Mouse (Mus musculus): Measurements from ENCODE around the gene Sdk2.

The Sdk2 gene

DNA sequence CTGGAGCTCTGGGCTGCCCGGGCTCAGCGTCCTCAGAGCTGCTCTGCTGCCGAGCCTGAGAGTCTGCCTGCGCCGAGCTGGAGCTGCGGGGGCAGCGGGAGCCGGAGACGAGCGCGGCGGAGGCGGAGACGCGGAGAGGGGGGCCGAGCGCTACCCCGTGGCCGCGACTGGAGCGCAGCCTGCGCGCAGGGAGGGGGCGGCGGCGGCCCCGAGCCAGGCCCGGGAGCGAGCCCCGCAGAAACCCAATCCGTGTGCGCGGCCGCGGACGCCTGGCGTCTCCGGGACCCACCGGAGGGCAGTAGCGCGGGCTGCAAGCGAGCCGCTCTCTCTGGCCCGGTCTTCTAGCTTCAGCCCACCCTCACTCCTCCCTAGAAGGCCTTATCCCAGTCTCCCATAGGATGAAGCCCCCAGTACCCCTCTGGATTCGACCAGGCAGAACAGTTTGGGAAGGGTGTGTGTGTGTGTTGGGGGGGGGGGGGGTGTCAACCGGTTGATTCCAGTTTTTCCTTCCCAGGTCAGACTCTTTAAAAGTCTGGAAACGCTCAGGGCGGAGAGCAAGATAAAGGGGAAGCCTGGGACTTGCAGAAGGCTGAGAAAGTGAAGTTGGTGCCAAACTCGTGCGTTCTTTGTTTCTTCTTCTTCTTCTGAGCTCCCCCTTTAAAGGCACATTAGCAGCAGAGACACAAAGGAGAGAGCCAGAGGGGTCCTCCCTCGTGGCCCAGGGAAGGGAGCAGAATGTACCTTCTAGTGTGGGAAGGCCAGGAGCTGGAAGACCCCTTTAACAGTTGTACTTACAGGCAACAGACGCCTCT lies at the start of gene Sdk2:
Gene Sdk2, minus strand, starts transcription at position 96 of the 812 bp plus-strand sequence.
- DNase-seq (ENCODE audit: low spot score in 2 of 2), result peak in 1 of 2 experiments; percentile 30

DNA sequence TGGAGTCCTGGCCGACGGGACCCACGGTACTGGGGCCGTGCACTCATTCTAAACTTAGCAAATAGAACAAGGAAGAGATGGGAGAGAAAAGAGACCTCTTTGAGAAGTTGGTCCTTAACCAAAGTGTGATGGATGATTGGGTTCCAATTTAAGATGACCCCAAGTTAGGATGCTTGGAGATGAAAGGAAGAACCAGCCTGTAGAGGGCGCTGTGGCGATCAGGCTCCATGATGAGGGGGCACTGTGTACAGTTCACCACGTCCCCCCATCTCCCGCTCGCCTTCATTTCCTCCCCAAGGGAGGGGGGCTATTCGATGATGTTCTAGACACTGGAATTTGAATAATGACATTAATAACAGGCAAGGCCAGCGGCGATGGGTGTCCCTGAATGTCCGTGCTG lies 48.2 kb upstream of the Sdk2 start:
- DNase-seq (ENCODE audit: low spot score in 2 of 2), result no peak

DNA sequence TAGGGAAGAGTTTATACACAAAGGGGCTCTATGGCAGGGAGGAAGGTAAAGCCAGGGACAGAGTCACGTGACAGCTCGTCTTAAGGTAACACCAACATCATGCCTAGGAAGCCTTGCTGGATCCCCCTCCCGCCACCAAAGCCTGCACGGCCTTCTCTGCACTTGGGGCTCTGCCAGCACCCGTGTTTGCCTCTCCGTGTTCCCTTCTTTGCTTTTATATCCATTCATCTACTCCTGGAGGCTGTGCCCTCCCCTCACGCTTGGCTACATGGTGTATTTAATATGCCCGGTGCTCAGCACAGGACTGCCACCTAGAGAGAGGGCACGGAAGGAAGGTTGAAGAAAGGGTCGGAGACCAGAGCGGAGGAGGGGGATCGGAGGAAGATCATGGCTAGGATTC lies 47.8 kb upstream of the Sdk2 start:
- no peak for DNase-seq (ENCODE audit: low spot score in 2 of 2)

DNA sequence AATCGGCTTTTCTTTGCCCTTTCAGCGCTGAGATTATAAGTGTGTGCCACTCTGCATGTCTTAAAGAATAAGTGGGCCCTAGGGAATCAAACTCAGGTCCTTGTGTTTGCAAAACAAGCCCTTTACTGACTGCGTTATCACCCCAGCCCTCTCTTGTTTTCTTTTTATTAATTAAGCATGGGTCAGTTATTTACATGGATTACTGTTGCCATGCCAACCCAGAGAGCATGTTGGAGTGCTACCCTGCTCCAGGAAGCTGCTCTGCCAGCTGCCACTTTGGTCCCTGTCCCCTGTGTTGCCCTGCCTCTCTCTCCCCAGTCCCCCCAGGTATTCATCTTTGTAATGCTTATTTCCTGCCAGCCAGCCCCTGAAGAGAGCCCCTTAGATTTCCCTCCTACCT lies 44.0 kb upstream of the Sdk2 start:
- DNase-seq (ENCODE audit: low spot score in 2 of 2), result no peak

DNA sequence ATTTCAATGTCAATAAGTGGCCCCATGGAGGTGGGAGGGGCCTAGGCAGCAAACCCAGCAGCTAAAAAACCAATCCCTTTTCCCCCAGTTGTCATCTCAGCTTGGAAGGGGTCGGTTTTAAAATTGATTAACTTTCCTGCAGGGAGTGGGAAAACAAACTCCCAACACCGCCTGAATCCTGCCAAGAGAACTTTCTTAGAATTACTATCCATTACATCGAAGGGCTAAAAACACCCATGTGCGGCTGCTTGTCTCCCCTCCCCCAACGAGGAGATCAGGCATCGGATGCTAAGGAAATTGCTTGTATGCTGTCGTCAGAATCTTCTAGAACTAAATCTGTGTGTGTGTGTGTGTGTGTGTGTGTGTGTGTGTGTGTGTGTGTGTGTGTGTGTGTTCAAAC lies 26.8 kb upstream of the Sdk2 start:
- DNase-seq (ENCODE audit: low spot score in 2 of 2), result no peak

DNA sequence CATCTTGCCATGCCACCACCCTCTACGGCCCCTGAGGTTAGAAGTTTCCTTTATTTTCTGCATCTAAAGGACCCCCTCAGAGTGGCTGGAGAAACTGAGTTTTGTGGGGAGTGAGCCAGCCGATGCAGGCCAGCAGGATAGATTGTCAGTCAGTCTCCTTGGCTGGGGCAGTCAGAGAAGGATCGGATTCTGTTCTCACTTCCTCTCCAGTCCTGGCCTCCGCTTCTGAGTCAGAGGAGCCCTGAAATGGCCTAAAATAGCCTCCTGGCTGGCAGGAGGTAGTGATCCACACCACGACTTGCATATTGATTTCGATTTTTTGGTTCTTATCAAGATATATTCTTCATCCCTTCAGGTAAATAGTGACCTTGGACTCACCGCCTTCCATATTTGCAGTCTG lies 26.3 kb upstream of the Sdk2 start:
- DNase-seq (ENCODE audit: low spot score in 2 of 2), result no peak

DNA sequence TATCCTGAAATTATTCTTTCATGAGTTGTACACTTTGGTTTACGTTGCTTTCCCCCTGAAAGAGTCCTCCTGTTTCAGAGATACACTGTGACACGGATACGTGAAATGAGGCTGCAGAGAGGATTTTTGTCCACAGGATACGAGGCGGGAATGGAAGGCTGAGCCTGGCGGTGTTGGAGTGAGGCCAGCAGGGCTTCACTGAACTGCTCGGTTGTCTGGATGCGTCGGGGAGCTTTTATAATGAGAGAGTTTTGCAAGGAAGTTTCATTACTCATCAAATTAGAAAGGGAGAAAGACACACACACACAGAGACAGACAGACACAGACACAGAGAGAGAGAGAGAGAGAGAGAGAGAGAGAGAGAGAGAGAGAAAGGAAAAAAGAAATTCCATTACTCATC lies 13.8 kb upstream of the Sdk2 start:
- no peak for DNase-seq (ENCODE audit: low spot score in 2 of 2)

DNA sequence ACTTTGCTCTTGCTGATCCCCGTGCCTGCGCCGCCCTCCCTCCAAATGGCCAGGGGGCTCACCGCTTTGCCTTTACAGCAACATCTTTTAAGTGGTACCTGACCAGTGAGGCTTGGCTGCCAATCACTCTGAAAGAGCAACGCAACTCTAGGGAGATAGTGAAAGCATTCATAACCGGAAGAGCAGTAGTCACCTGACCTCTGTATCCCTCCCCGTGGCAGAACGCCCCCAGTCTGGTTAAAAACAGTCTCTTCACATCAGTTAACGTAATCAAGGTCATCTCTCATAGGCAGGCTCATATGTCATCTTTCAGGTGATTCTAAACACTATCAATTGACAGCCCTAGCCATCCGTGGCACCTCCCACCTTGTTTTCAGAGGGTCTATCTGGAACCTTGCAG lies 5.8 kb upstream of the Sdk2 start:
- no peak for DNase-seq (ENCODE audit: low spot score in 2 of 2)

DNA sequence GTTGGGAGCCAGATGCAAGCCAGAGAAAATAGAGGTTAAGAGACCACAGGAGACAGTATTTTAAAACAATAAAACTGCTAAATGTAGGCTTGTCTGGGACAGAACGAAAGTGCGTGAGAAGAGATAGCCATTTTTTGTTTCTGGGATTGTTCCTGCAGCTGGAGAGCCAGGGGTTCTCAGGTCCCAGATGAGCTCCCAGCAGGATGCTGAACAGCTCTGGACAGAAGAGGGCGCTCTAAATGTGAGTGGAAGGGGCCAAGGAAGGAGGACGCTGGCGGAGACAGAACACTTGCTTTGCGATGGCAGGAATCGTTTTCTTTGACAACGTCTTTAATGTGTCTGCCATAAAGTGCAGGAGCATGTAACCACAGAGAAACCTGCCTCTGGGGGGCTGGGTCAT lies 5.2 kb upstream of the Sdk2 start:
- DNase-seq (ENCODE audit: low spot score in 2 of 2), result no peak

DNA sequence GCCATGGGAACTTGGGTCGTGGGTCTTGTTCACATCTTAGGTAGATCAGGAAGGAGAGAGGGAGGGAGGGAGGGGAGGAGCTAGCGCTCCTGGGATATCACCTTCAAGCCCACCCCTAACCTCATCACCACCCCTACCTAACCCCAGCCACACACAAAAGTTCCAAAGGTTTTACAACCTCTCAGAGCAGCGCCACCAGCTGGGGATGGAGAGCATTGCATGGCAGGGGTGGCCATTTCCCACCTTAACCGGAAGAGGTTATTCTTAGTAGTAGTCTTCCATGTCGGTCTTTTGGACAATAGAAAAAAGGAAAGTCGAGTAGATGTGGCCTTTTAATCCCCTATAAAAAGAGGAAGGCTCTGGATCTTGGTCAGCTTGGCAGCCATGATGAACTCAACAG lies 4.0 kb upstream of the Sdk2 start:
- DNase-seq (ENCODE audit: low spot score in 2 of 2), result no peak

DNA sequence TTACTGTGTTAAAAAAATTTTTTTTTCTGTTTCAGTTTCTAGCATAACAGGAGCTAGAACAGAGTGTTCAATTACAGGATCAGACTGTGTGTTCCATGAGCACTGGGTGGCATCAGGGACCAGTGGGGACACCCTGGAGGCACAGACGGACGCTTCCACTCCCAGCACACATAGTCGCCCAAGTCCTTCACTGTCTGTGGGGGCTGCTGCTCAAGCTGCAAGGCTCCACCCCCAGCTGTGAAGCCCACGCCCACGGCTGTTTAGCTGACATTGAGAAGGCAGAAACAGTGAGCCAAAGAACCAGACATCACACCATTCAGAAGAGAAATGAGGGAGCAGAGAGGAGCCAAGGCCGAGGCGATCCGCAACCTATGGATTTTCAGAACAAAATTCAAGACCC lies 3.3 kb upstream of the Sdk2 start:
- no peak for DNase-seq (ENCODE audit: low spot score in 2 of 2)

DNA sequence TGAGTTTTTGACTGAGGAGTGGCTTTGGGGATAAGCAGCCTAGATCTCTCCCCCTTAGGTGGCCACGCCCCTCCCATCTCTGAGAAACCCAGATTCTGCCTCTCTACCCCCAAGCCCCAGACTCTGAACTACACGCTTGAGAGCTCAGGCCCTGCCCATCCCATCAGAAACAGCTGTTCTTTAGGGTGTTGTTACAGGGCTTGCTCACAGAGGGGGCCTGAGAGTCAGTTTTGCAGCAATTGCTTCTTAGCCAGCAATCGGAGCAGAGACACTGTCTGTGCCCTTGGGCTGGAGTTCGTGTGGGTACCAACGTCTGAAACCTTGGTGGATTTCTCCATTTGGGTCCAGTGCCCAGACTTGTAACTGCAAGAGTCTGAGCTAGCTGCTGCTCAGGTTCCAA lies 1.5 kb upstream of the Sdk2 start:
- peak; percentile 23 to 27 for DNase-seq (ENCODE audit: low spot score in 2 of 2)

DNA sequence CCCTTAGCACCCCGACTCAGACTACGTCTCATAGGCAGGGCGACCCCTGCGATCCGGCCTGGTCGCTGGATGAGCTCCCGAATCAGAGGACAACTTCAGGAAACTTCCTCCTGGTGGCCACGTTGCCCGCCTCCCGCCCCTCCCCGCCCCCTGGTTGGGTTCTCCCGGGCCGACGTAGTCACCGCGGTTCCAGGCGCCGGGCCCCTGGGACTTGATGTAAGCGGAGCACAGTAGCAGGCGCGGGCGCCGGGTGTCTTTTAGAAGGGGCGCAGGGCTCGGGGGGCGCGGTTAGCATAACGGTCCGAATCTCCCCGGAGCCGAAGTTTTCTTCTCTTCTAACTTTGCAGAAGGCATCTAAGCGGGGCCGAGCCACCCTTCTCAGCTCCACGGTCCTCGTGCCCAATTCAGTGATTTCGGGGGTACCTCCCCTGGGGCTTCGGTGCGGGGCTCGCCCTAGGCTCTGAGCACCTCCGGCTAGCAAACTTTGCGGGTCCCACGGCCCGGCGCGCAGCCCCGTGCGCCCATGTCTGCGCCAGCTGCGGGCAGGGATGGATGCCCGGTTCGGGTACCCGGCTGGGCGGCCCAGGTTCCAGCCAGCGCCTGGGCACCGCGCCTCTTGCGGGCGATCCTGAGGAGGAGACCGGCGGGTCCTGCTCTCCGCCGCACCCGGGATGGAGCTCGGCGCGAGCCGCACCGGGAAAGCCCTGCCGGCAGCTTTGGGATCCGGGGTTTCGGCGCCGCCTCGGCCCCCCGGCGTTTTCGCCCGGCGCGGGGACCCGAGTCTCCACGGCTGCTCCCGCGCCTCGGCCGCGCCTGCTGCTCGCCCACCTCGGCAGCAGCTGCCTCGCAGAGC lies 522 bp downstream of the Sdk2 start:
- DNase-seq (ENCODE audit: low spot score in 2 of 2), result no peak

DNA sequence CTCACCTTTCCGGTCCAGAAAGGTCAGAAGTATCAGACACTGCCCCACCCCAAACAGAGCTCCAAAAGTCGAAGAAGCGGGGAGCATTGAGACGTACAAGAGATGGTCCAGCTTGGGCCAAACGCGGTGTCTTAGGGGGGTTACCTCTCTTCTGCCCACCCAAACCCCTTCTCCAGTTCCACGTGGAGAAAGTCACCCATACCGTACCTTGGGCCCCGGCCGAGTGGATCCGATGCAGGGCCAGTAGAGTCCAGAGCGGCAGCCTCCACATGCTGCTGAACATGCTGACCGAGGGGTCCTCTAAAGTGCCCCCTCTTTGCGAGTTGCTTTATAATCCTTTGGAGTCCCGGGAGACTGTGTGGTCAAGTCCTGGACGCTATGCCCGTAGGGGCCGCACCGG lies 1.2 kb downstream of the Sdk2 start:
- no peak for DNase-seq (ENCODE audit: low spot score in 2 of 2)

DNA sequence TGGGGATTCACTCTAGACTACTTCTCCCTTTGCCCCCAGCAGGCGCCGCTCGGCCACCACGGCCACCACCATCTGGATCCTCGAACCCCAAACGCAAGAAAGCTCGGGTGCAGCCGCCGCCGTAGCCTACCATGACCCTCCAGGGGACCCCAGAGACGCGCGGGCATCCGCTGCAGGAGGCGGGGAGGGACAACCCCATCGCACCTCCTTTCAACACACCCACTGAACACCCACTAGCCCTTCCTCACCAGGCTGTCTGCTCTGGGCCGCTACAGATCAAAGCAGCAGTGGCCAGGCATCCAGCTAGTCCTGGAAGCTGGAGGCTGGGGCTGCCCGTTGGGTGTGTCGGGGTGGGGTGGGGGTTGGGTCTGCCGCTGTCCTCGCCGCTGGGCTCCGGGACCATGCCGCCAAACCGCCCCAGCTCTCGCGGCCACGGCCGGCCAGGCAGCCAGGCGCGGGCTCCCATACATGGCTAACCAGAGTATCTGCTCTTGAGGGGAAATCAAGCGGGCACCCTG lies 1.9 kb downstream of the Sdk2 start:
- no peak for DNase-seq (ENCODE audit: low spot score in 2 of 2)

DNA sequence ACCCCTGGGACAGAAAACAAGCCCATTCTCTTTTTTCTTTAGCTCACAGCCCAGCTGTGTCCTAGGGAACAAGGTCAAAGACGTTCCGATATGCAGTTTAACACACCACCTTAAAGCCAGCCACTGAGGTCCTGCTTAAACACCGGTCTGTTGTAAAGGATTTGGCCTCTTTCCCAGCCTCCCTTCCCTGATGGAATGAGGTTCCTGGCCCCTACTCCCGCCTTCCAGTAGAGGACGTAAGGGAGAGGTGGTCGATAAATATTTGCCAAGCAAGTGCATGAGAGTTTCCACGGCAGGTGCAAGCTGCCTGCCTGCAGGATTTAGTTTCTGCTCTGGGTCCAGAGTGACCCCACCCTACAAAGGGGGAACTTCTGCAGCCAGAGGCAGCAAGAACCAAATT lies 4.9 kb downstream of the Sdk2 start:
- DNase-seq (ENCODE audit: low spot score in 2 of 2), result no peak

DNA sequence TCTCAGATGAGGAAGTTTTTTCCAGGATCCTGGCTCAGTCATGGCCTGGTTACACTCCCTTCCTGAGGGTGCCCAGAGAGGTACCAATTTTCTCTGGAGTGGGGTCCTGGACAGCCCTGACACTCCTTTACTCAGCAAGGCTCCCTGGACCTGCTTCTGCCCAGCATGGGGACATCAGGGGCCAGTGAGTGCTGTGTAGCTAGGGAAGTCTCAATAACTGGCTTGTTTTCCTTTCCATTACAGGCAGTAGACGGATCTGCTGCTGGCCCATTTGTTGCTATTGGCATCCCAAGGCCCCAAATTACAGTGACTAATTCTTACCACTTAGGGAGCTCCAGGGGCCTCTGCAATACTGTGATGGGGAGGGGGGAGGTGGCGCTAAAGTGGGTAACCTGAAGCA lies 5.6 kb downstream of the Sdk2 start:
- DNase-seq (ENCODE audit: low spot score in 2 of 2), result no peak

DNA sequence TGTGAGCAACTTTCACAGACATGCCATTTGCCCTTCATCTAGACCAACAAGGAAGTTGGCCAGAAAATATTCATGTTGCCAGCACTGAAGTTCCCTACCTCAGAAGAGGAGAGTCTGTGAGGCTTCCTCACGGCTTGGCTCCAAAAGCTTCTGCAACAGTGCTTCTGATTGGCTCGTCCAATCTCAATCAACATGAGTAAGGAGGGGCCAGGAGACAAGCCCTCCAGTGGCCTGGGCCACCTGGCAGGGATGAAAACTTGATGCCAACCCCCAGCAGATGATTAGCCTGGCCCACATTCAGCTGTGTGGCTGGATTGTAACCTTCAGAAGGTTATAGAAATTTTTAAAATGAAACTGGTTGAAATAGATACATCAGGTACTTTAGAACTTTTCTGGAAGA lies 10.5 kb downstream of the Sdk2 start:
- no peak for DNase-seq (ENCODE audit: low spot score in 2 of 2)

DNA sequence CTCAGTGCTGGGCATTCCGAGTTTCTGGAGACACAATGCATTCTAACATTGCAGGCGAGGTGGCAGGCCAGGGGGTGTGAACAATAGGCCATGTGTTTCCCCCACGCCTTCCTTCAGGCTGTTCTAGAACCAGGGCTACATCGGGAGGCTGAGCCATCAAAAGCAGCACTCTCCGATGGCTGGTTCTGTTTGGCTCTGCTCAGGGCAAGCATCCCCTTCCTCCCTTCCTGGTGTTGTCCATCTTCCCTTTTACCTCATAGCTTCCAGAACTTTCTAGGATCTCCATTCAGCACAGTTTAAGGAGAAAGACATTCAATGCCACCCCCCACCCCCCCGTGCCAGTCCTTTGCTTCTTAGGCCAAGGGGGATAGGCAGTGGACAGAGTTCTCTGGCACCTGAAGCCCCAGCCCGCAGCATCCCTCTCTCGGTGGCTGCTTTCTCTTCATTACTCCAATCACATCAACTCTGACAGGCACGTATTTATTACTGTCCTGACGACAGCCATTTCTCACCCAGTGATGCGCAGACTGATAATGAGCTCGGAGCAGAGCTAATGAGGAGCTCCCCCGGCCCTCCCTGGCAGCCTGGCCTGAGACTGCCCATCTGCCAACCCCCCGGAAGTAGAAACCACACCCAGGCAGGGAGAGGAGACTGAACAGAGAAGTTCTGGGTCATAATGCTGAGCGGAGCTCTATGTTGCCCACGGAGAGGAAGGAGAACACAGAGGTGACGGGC lies 12.1 kb downstream of the Sdk2 start:
- no peak for DNase-seq (ENCODE audit: low spot score in 2 of 2)

DNA sequence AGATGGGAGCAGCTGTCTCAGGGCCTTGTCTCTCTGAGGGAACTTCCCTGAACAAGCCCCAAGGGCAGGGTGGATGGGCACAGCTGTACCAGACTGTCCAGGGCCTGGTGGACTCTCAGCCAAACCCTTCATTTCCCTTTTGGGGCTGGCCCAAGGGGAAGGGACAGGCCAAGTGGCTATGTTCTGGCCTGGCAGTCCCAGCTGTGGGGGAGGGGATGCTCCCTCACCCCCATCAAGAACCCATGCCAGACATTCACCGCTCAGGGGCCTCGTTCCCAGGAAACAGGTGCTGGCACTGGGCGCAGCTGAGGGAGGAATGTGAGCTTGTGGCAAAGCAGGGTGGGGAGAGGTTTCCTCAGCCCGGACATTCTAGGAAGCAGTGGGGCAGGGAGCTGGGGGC lies 15.5 kb downstream of the Sdk2 start:
- no peak for DNase-seq (ENCODE audit: low spot score in 2 of 2)

DNA sequence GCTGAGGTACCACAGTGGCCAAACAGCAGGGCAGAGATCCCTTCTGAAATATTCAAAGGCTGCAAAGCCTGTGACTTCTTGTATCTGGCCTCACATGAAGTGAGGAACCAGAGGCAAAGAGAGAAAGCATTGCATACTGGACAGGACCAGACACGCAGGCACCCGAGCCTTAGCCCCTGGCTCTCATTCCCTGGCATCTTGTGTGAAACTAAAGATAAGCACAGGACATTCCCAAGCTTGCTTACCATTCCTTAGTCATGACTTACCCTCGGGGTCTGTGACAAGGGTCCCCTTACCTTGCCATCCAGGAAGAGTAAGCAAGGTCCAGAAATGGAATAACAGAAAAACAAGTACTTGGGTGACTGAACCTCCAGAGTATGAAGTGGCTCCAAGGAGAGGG lies 16.3 kb downstream of the Sdk2 start:
- DNase-seq (ENCODE audit: low spot score in 2 of 2), result no peak

DNA sequence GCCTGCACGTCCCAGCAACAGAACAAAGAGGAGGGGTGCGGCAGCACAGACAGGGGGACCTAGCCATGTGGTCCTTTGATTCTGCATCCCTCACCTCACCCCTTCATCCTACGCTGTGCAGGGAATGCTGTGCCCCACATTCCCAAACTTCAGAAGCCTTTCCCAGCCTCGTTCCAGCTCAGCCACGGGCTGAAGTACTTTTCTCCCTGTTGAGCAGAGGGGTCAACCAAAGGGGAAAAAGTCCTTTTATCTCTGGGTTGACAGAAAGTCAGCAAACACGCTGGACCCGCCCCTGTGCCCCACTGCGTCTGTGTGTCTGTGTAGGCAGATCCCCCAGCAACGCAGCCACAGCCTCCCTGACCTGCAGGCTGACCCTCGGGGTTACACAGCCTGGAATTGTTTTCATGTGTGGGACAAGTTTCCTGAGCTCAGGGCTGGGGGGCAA lies 18.9 kb downstream of the Sdk2 start:
- no peak for DNase-seq (ENCODE audit: low spot score in 2 of 2)

All from heart, adult 9 months (tissue).